Mouse (Mus musculus) kidney, embryonic 16.5 days (tissue): ENCODE measurements around the gene Mylk. TPM values are rescaled to one million over a fixed set of nuclear protein-coding genes. Genes with fewer than 3 reads are reported as not detected.

ENCODE experiments used
- ATAC-seq: fragments of 200-750 bp; cut with Nextera tagmentation; 2 replicates; pipeline ENCODE4 v1.8.0; 2017; ENCODE audit warnings: moderate TSS enrichment; ENCODE audit not compliant: low FRiP score, low TSS enrichment
- H3K27ac ChIP-seq: fragments of 300-500 bp; sonication (generic); 2 replicates; pipeline ENCODE4 v1.5.1; 2014; ENCODE audit warnings: low read length
- H3K27me3 ChIP-seq: fragments of 300-500 bp; sonication (generic); 2 replicates; pipeline ENCODE4 v1.6.1; 2014; ENCODE audit warnings: low read length, control low read depth, mixed read lengths; ENCODE audit not compliant: insufficient read depth
- H3K36me3 ChIP-seq: fragments of 300-500 bp; sonication (generic); 2 replicates; pipeline ENCODE4 v1.6.1; 2014; ENCODE audit warnings: low read length, control low read depth, mixed read lengths; ENCODE audit not compliant: insufficient read depth
- H3K4me1 ChIP-seq: fragments of 300-500 bp; sonication (generic); 2 replicates; pipeline ENCODE4 v1.6.1; 2014; ENCODE audit warnings: low read length, control low read depth, mixed read lengths; ENCODE audit not compliant: insufficient read depth
- H3K4me2 ChIP-seq: fragments of 300-500 bp; sonication (generic); replicated peaks from 2 replicates; pipeline ENCODE4 v1.6.1; 2014; ENCODE audit warnings: low read depth, low read length
- H3K4me3 ChIP-seq: fragments of 300-500 bp; sonication (generic); 2 replicates; pipeline ENCODE4 v1.5.1; 2014; ENCODE audit warnings: mild to moderate bottlenecking, low read length
- H3K9ac ChIP-seq: fragments of 300-500 bp; sonication (generic); replicated peaks from 2 replicates; pipeline ENCODE4 v1.6.1; 2014; ENCODE audit warnings: low read length
- H3K9me3 ChIP-seq: fragments of 300-500 bp; sonication (generic); 2 replicates; pipeline ENCODE4 v1.6.1; 2016; ENCODE audit warnings: low read length, control low read depth
- WGBS: fragments of 180-500 bp; shearing (Covaris S2); extraction: QIAGEN DNeasy Blood & Tissue Kit; methylation state at CpG from one replicate; pipeline ENCODE4 v1.1.7; 2014; 5-methylcytosine and 5-hydroxymethylcytosine counted together
- polyA plus RNA-seq: library from polyadenylated mRNA; unstranded; fragments of >200 nt; fragmentation: Nextera tagmentation; extraction: Ambion mirVana; gene quantifications from 2 replicates; pipeline ENCODE4 v1.2.1, GENCODE M21; 2015

The Mylk gene
- polyA plus RNA-seq, 1 experiment from 2014 or later = 110 TPM

GRCm38 (mm10) chr16:34825111-34825744 is 80.2 kb downstream of the Mylk start:
- no peak for ATAC-seq
- H3K4me1 ChIP-seq = 0 out of 2 replicates have a peak, but pooled peaks cover 7% of the 10 kb centered on the region
- no peaks in the 10 kb centered on the region for H3K27me3 ChIP-seq
- no peak overlapping the region for H3K27ac ChIP-seq
- H3K9me3 ChIP-seq = no peaks in the 10 kb centered on the region
- H3K36me3 ChIP-seq = no peaks in the 10 kb centered on the region
- H3K4me2 ChIP-seq = no peak overlapping the region
- no peak overlapping the region for H3K4me3 ChIP-seq
- no peak overlapping the region for H3K9ac ChIP-seq
- 39% methylated on average over 7 of the region's 7 CpGs for WGBS

GRCm38 (mm10) chr16:34834477-34834876 is 89.5 kb downstream of the Mylk start:
- Histone ChIP-seq H3K4me1 (no peaks in the 10 kb centered on the region), H3K4me2 (no peak overlapping the region), H3K4me3 (no peak overlapping the region), H3K9me3 (no peaks in the 10 kb centered on the region), H3K9ac (no peak overlapping the region), H3K36me3 (no peaks in the 10 kb centered on the region), H3K27ac (no peak overlapping the region), H3K27me3 (no peaks in the 10 kb centered on the region)
- WGBS = 28% methylated on average over 1 of the region's 1 CpGs
- ATAC-seq = no peak

- H3K9me3 ChIP-seq = no peaks in the 10 kb centered on the region; the same call in 1 of the 2 replicates
- no peak overlapping the region for H3K4me3 ChIP-seq
- no peak overlapping the region for H3K4me2 ChIP-seq
- no peak overlapping the region for H3K27ac ChIP-seq
- WGBS = 66% methylated on average over 7 of the region's 7 CpGs
- H3K36me3 ChIP-seq = no peaks in the 10 kb centered on the region
- no peaks in the 10 kb centered on the region for H3K27me3 ChIP-seq
- H3K4me1 ChIP-seq = no peaks in the 10 kb centered on the region
- no peak overlapping the region for H3K9ac ChIP-seq
- no peak for ATAC-seq
Observed at GRCm38 (mm10) chr16:34839004-34839703, 94.1 kb downstream of the Mylk start.

GRCm38 (mm10) chr16:34839704-34840331 is 94.8 kb downstream of the Mylk start:
- H3K4me1 ChIP-seq = no peaks in the 10 kb centered on the region
- H3K4me2 ChIP-seq = no peak overlapping the region
- H3K4me3 ChIP-seq = no peak overlapping the region
- H3K36me3 ChIP-seq = no peaks in the 10 kb centered on the region
- H3K27ac ChIP-seq = no peak overlapping the region
- no peaks in the 10 kb centered on the region; the same call in 1 of the 2 replicates for H3K9me3 ChIP-seq
- H3K9ac ChIP-seq = no peak overlapping the region
- no peaks in the 10 kb centered on the region for H3K27me3 ChIP-seq
- 0 out of 2 replicates have a peak, but pooled peaks have one; percentile 35 for ATAC-seq
- 67% methylated on average over 7 of the region's 7 CpGs for WGBS

GRCm38 (mm10) chr16:34844783-34845182 is 99.8 kb downstream of the Mylk start:
- no peak for ATAC-seq
- H3K9me3 ChIP-seq = no peaks in the 10 kb centered on the region; the same call in 1 of the 2 replicates
- H3K27me3 ChIP-seq = no peaks in the 10 kb centered on the region
- no peak overlapping the region for H3K4me3 ChIP-seq
- H3K4me1 ChIP-seq = peaks cover 3% of the 10 kb centered on the region; the same call in 1 of the 2 replicates
- no peak overlapping the region for H3K9ac ChIP-seq
- 92% methylated on average over 6 of the region's 6 CpGs for WGBS
- no peak overlapping the region for H3K4me2 ChIP-seq
- H3K27ac ChIP-seq = no peak overlapping the region
- H3K36me3 ChIP-seq = no peaks in the 10 kb centered on the region

GRCm38 (mm10) chr16:34847638-34848037 is 102.6 kb downstream of the Mylk start:
- 40% methylated on average over 3 of the region's 3 CpGs for WGBS
- Histone ChIP-seq H3K36me3 (no peaks in the 10 kb centered on the region), H3K9ac (no peak overlapping the region), H3K4me3 (no peak overlapping the region), H3K4me2 (no peak overlapping the region), H3K27ac (peak overlapping the region; percentile 40; the same call in 1 of the 2 replicates), H3K4me1 (peaks cover 3% of the 10 kb centered on the region; the same call in 1 of the 2 replicates), H3K9me3 (no peaks in the 10 kb centered on the region), H3K27me3 (no peaks in the 10 kb centered on the region)
- no peak for ATAC-seq

- no peaks in the 10 kb centered on the region for H3K9me3 ChIP-seq
- H3K4me2 ChIP-seq = no peak overlapping the region
- WGBS = 75% methylated on average over 7 of the region's 7 CpGs
- peaks cover 14% of the 10 kb centered on the region for H3K4me1 ChIP-seq
- no peak overlapping the region for H3K9ac ChIP-seq
- no peak overlapping the region for H3K4me3 ChIP-seq
- no peak overlapping the region for H3K27ac ChIP-seq
- no peaks in the 10 kb centered on the region for H3K36me3 ChIP-seq
- H3K27me3 ChIP-seq = no peaks in the 10 kb centered on the region
- ATAC-seq = no peak
Observed at GRCm38 (mm10) chr16:34854066-34854465, 109.1 kb downstream of the Mylk start.

- H3K4me2 ChIP-seq = no peak overlapping the region
- H3K4me1 ChIP-seq = peaks cover 14% of the 10 kb centered on the region
- no peak for ATAC-seq
- no peak overlapping the region for H3K9ac ChIP-seq
- no peaks in the 10 kb centered on the region for H3K27me3 ChIP-seq
- no peak overlapping the region for H3K4me3 ChIP-seq
- H3K27ac ChIP-seq = no peak overlapping the region
- no peaks in the 10 kb centered on the region for H3K36me3 ChIP-seq
- 80% methylated on average over 6 of the region's 6 CpGs for whole genome bisulfite sequencing
- H3K9me3 ChIP-seq = no peaks in the 10 kb centered on the region
Observed at GRCm38 (mm10) chr16:34855136-34855535, 110.1 kb downstream of the Mylk start.

GRCm38 (mm10) chr16:34855751-34856150 is 110.7 kb downstream of the Mylk start:
- Histone ChIP-seq H3K9me3 (no peaks in the 10 kb centered on the region), H3K4me2 (no peak overlapping the region), H3K36me3 (no peaks in the 10 kb centered on the region), H3K9ac (no peak overlapping the region), H3K27ac (no peak overlapping the region), H3K4me1 (peaks cover 14% of the 10 kb centered on the region), H3K4me3 (no peak overlapping the region), H3K27me3 (no peaks in the 10 kb centered on the region)
- no peak for ATAC-seq
- 68% methylated on average over 2 of the region's 2 CpGs for WGBS

GRCm38 (mm10) chr16:34857631-34858030 is 112.6 kb downstream of the Mylk start:
- Histone ChIP-seq H3K36me3 (no peaks in the 10 kb centered on the region), H3K9me3 (no peaks in the 10 kb centered on the region), H3K4me3 (no peak overlapping the region), H3K4me1 (peaks cover 20% of the 10 kb centered on the region), H3K27me3 (no peaks in the 10 kb centered on the region), H3K9ac (no peak overlapping the region), H3K27ac (no peak overlapping the region), H3K4me2 (no peak overlapping the region)
- WGBS = 45% methylated on average over 5 of the region's 5 CpGs
- peak; percentile 54; the same call in 1 of the 2 replicates for ATAC-seq
